Mouse (Mus musculus) lung, adult 2 months (tissue): Measurements from ENCODE around the gene Itfg2. TPM values are rescaled to one million over a fixed set of nuclear protein-coding genes. Genes with fewer than 3 reads are reported as not detected.

Experiments used
- DNase-seq: peaks from one replicate; pipeline ENCODE4 v3.0.0; 2022
- H3K4me1 ChIP-seq: fragments of 200-500 bp; 2 replicates; pipeline ENCODE4 v1.6.1; 2011; ENCODE audit warnings: low read length; ENCODE audit not compliant: control insufficient read depth, insufficient read depth
- H3K4me3 ChIP-seq: fragments of 200-500 bp; replicated peaks from 2 replicates; pipeline ENCODE3; 2011; ENCODE audit warnings: low read depth, mild to moderate bottlenecking, control low read depth, low read length; ENCODE audit errors: extremely low read depth
- CTCF ChIP-seq: fragments of 200-500 bp; IDR thresholded peaks from 2 replicates; pipeline ENCODE4 v1.5.1; 2011; ENCODE audit warnings: mild to moderate bottlenecking, low read length, control low read depth; ENCODE audit not compliant: insufficient read depth
- POLR2A ChIP-seq: fragments of 200-500 bp; IDR thresholded peaks from 2 replicates; pipeline ENCODE4 v1.6.1; 2011; ENCODE audit warnings: low read depth, mild to moderate bottlenecking, control low read depth, low read length, borderline replicate concordance; ENCODE audit errors: extremely low read depth
- WGBS: fragments of 180-500 bp; shearing (Covaris S2); methylation state at CpG from one replicate; pipeline ENCODE4 v1.1.7; 2018; 5-methylcytosine and 5-hydroxymethylcytosine counted together
- polyA plus RNA-seq: library from polyadenylated mRNA; depleted of rRNA; stranded (reverse); fragments of >200 nt; gene quantifications from 2 replicates; pipeline ENCODE4 v1.2.3, GENCODE M21; 2012

Itfg2 gene
- polyA plus RNA-seq, 1 experiment, result 31.5 TPM

- no peak overlapping the region for H3K4me3 ChIP-seq
- DNase-seq, result no peak
- H3K4me1 ChIP-seq, result no peaks in the 10 kb centered on the region
- WGBS, result 80% methylated on average over 5 of the region's 5 CpGs
- TF ChIP-seq CTCF, result no peak
- no peak for TF ChIP-seq POLR2A
Observed at GRCm38 (mm10) chr6:128457186-128457585, 32.5 kb upstream of the Itfg2 start.

DNA sequence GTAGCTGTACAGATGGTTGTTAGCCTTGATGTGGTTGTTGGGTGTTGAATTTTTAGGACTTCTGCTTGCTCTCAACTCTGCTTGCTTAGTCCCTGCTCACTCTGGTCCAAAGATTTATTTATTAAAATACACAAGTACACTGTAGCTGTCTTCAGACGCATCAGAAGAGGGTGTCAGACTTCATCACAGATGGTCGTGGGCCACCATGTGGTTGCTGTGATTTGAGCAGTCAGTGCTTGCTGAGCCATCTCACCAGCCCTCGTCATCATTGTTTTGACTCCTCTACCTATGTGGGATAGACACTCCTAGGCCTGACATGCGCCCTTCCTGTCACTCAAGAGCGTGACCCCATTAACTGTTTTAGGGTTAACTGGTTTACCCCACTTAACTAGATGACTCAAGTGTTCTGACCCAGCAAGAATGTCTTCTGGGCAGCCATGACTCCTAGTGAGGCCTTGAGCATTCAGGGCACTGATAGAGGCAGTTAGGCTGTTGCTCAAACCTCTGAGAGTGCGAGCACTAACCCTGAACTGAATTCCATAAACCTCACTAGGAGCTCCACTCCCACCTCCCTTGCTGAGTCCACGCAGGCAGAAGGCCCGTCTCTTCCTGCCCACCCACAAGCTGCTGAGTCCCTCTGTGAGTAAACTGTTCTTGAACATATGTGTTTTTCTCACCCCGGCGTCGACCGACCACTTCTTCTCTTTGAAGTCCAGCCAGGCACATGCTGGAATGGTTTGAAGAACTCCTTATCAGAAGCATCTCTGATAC, 31.3 kb upstream of the Itfg2 start:
- 61% methylated on average over 12 of the region's 12 CpGs for WGBS
- no peak for DNase-seq
- no peaks in the 10 kb centered on the region for H3K4me1 ChIP-seq
- no peak overlapping the region for H3K4me3 ChIP-seq
- TF ChIP-seq POLR2A, result no peak
- TF ChIP-seq CTCF, result no peak

DNA sequence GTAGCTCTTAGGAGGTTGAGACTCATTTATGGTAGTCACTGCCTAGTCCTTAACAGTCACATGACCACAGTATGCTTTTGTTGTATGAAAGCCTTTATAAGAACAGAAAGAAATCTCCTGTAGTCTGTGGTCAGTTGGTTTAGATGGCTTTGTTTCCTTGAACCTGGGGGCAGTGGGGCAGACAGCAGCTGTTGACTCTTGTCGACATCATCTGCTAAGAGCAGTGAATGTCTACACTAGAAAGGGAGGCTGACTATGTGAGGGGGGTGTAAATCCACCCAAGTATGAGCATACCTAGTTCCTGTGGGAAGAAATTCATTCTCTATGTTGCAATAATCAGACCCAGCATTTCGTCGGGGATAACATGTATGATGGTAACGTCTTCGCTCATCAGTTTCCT, 22.3 kb upstream of the Itfg2 start:
- Histone ChIP-seq H3K4me1 (no peaks in the 10 kb centered on the region), H3K4me3 (no peak overlapping the region)
- 95% methylated on average over 5 of the region's 5 CpGs for WGBS
- no peak for DNase-seq
- TF ChIP-seq CTCF (no peak), POLR2A (no peak)

- Histone ChIP-seq H3K4me3 (peak overlapping the region; percentile 2), H3K4me1 (no peaks in the 10 kb centered on the region)
- DNase-seq, result peak; percentile 50
- no peak for TF ChIP-seq POLR2A
- peak; percentile 67 for TF ChIP-seq CTCF
- 19% methylated on average over 14 of the region's 14 CpGs for WGBS
Observed at GRCm38 (mm10) chr6:128445761-128446535, 21.2 kb upstream of the Itfg2 start.

DNA sequence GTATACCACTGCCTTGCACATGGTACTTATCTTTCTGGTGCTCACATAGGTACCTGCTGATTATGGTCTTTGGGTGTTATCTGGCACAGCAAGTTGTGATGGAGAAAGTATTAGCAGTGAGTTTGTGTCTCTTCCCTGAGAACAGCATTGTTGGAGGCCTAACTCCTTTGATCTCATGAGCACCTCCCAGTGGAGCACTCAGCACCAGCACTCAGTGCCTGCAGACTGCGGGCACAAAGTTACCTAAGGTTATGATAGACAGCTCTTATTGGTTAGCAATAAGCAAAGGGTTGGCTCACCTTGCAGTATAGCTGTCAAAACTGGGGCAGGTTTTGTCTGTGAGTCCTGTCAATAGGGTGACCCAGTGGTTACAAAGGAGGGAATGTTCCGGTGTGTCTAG, 15.5 kb upstream of the Itfg2 start:
- no peak overlapping the region for H3K4me3 ChIP-seq
- H3K4me1 ChIP-seq, result peaks cover 11% of the 10 kb centered on the region
- TF ChIP-seq POLR2A (no peak), CTCF (no peak)
- 84% methylated on average over 2 of the region's 2 CpGs for WGBS
- DNase-seq, result no peak

- peak; percentile 51 for DNase-seq
- TF ChIP-seq POLR2A (no peak), CTCF (no peak)
- H3K4me1 ChIP-seq, result peaks cover 13% of the 10 kb centered on the region
- 15% methylated on average over 18 of the region's 18 CpGs for WGBS
- peak overlapping the region; percentile 62 for H3K4me3 ChIP-seq
Observed at GRCm38 (mm10) chr6:128438871-128439341, 14.2 kb upstream of the Itfg2 start.

- Histone ChIP-seq H3K4me3 (peak within 1 kb of the TSS; percentile 70), H3K4me1 (peaks cover 13% of the 10 kb centered on the region)
- 1% methylated on average over 59 of the region's 67 CpGs for WGBS
- peak; percentile 87; the same call in 1 of the 2 replicates for TF ChIP-seq POLR2A
- TF ChIP-seq CTCF, result no peak
- DNase-seq, result peak; percentile 93
Observed at GRCm38 (mm10) chr6:128438317-128438870, 13.7 kb upstream of the Itfg2 start, which contains the start of gene Fkbp4. Fkbp4 (minus strand) TSS chr6:128438677.

DNA sequence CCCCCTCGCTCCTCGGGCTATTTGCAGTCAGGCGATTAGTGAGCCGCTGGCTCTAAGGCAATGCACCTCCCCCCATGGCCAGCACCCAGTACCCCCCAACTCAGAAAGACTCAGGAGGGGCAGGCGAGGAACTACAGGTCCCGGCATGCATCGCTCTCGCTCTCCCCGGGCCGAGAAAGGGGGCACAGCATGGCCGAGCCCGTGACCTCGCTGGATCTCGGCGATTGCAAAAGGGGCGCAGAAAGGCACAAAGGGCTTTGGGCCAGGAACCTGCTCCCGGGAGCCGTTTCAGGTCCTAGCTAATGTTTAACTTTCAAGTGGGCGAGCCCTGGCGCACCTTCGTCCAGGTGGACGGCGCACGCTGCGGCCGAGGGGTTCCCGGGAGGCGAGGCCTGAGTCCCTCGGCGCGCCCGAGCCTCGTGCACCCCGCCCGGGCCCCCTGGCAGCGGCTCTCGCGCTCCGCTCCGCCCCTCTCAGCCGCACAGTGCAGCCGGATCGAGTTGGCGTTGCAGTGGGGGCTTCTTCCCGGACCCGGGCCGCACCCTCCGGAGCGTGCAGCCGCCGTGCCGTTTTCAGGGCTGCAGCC, 13.1 kb upstream of the Itfg2 start:
- TF ChIP-seq CTCF (no peak), POLR2A (0 out of 2 replicates have a peak, but pooled peaks have one; percentile 22)
- peak overlapping the region; percentile 70 for H3K4me3 ChIP-seq
- peak; percentile 76 for DNase-seq
- peaks cover 13% of the 10 kb centered on the region for H3K4me1 ChIP-seq
- WGBS, result under 1% methylated on average over 52 of the region's 52 CpGs

DNA sequence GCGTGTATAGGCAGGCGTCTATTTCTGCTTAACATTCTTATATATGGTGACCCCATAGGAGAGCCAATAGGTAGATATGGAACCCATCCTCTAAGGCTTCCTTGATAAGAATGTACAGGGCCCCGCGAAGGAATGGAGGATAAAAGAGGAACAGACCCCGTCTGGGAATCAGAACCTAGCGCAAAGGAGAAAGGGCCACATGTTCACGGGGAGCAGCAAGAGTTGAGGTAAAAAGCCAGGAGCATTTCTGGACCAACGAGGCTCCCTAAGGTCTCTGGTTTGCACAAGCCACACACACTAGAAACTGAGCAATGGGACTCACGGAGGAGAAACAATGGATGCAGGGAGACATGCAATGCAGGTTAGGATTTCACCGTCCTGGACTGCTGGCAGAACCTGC, 12.6 kb upstream of the Itfg2 start:
- Histone ChIP-seq H3K4me3 (peak overlapping the region; percentile 70), H3K4me1 (peaks cover 13% of the 10 kb centered on the region)
- TF ChIP-seq POLR2A (no peak), CTCF (no peak)
- 12% methylated on average over 10 of the region's 10 CpGs for WGBS
- DNase-seq, result no peak
